ENCODE assay signal across 27 mouse cellular contexts in the genomic region with DNA sequence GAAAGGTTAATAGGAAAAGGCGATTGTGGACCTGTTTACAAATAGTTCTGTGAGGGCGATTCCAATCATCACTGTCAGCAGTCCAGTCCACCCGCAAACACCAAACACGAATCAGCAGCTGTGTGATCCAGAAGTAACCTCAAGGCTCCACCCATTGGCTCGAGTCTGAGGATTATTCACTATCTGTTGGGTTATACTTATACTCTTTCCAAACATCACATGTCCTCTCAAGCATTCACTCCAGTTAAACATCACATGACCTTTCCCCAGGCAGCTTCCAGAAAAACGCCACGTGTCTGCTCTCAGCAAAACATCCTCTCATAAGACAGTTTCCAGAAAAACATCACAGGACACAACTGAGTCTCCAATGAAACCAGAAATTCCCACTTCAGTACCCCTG. TPM values are rescaled to one million over a fixed set of nuclear protein-coding genes. Genes with fewer than 3 reads are reported as not detected.
A peak's percentile ranks its signal among the peaks of the same experiment; 100 is the strongest.
DNase-seq lines count a peak whose midpoint lies in the region; ATAC-seq and TF ChIP-seq lines count a peak whose summit lies in the region.
"Had no signal": no experiment of that assay in that cellular context is flagged by ENCODE, and none has a peak within 500 bp of the region (broad histone marks: within the 10 kb centered on the region; RNA-seq: fewer than 3 reads in every experiment).

No protein-coding gene starts in this region.

- H3K27ac ChIP-seq in kidney, adult 2 months (ENCODE audit: insufficient read depth, low read depth, low read length) = peak overlapping the region; percentile 98
- 0 out of 2 replicates have a peak overlapping the region, but pooled peaks have one; percentile 20 for H3K27ac ChIP-seq in liver, embryonic 16.5 days (ENCODE audit: low read length)
- no peak overlapping the region for H3K27ac ChIP-seq in hindbrain, embryonic 11.5 days (ENCODE audit: low read depth, low read length)
- H3K27ac ChIP-seq: forebrain, embryonic 13.5 days; heart, embryonic 15.5 days; hindbrain, embryonic 12.5 days; hindbrain, postnatal 0 days; macrophage; midbrain, embryonic 13.5 days; neural tube, embryonic 13.5 days had no signal

- DNase-seq in kidney, adult 2 months = peak; percentile 94
- DNase-seq in kidney, postnatal 4 days = no peak
- DNase-seq in liver = no peak
- peak; percentile 73 to 81 for DNase-seq in kidney, postnatal 36 days
- DNase-seq in hindbrain, embryonic 11.5 days (ENCODE audit: low spot score) = no peak
- DNase-seq in MN1 (ENCODE audit: low spot score) = no peak
- DNase-seq: adrenal gland, adult 8-10 months; B cell, adult 2 months; cerebellum, adult 9-10 months; cerebellum, postnatal 36 days; gastrocnemius, postnatal 10 days; layer of hippocampus, postnatal 36 days; left cerebral cortex, postnatal 4 days; lung, adult 2 months; lung, postnatal 10 days; thymus, adult 2 months; thymus, postnatal 36 days had no signal

- no peak for TF ChIP-seq POLR2A in kidney, adult 2 months (IDR thresholded peaks at IDR 0.05; ENCODE audit: low read depth, low read length)

- no peaks in the 10 kb centered on the region for H3K27me3 ChIP-seq in kidney, adult 2 months (replicated peaks; ENCODE audit: control insufficient read depth, insufficient read depth, low read length)
- H3K27me3 ChIP-seq in liver, embryonic 16.5 days (ENCODE audit: control insufficient read depth, insufficient read depth, low read depth, low read length) = no peaks in the 10 kb centered on the region
- no peaks in the 10 kb centered on the region for H3K27me3 ChIP-seq in hindbrain, embryonic 11.5 days (ENCODE audit: control insufficient read depth, insufficient read depth, low read length)
- H3K27me3 ChIP-seq: forebrain, embryonic 13.5 days; heart, embryonic 15.5 days; hindbrain, embryonic 12.5 days; midbrain, embryonic 13.5 days; neural tube, embryonic 13.5 days had no signal

- TF ChIP-seq CTCF in kidney, adult 2 months (conservative IDR thresholded peaks at IDR 0.05; ENCODE audit: insufficient read depth, insufficient read length, low read depth, low read length) = no peak

- H3K9ac ChIP-seq in liver, embryonic 16.5 days (ENCODE audit: low read depth, low read length) = no peak overlapping the region
- no peak overlapping the region for H3K9ac ChIP-seq in hindbrain, embryonic 11.5 days (ENCODE audit: low read depth, low read length)
- H3K9ac ChIP-seq: forebrain, embryonic 13.5 days; heart, embryonic 15.5 days; hindbrain, embryonic 12.5 days; midbrain, embryonic 13.5 days; neural tube, embryonic 13.5 days had no signal

- peak; percentile 57 for ATAC-seq in liver, embryonic 16.5 days (ENCODE audit: low read depth)
- ATAC-seq in hindbrain, embryonic 11.5 days (ENCODE audit: low FRiP score) = no peak
- ATAC-seq: forebrain, embryonic 13.5 days; hindbrain, postnatal 0 days; intestine, embryonic 16.5 days; midbrain, embryonic 13.5 days had no signal

- WGBS in kidney, adult 2 months = 40% methylated on average over 7 of the region's 7 CpGs
- 54% methylated on average over 7 of the region's 7 CpGs for WGBS in liver, embryonic 16.5 days (ENCODE audit: insufficient replicate concordance)
- WGBS in hindbrain, embryonic 11.5 days = 87% methylated on average over 7 of the region's 7 CpGs

- H3K36me3 ChIP-seq in kidney, adult 2 months (ENCODE audit: control insufficient read depth, insufficient read depth, low read length) = no peaks in the 10 kb centered on the region
- H3K36me3 ChIP-seq in liver, embryonic 16.5 days (ENCODE audit: control insufficient read depth, insufficient read depth) = no peaks in the 10 kb centered on the region
- H3K36me3 ChIP-seq in hindbrain, embryonic 11.5 days (ENCODE audit: control insufficient read depth, insufficient read depth, low read length) = no peaks in the 10 kb centered on the region
- H3K36me3 ChIP-seq: heart, embryonic 15.5 days; hindbrain, embryonic 12.5 days; midbrain, embryonic 13.5 days; neural tube, embryonic 13.5 days had no signal

- H3K4me1 ChIP-seq in kidney, adult 2 months (ENCODE audit: control insufficient read depth, insufficient read depth, low read length) = peaks cover 44% of the 10 kb centered on the region
- H3K4me1 ChIP-seq in liver, embryonic 16.5 days (ENCODE audit: control insufficient read depth, low read depth, low read length) = no peaks in the 10 kb centered on the region
- no peaks in the 10 kb centered on the region for H3K4me1 ChIP-seq in hindbrain, embryonic 11.5 days (replicated peaks; ENCODE audit: control insufficient read depth, insufficient read depth, low read length)
- H3K4me1 ChIP-seq: forebrain, embryonic 13.5 days; heart, embryonic 15.5 days; hindbrain, embryonic 12.5 days; midbrain, embryonic 13.5 days; neural tube, embryonic 13.5 days had no signal

- no peak overlapping the region for H3K4me2 ChIP-seq in liver, embryonic 16.5 days (ENCODE audit: low read depth, low read length)
- H3K4me2 ChIP-seq in hindbrain, embryonic 11.5 days (replicated peaks; ENCODE audit: low read depth, low read length) = no peak overlapping the region
- H3K4me2 ChIP-seq: forebrain, embryonic 13.5 days; heart, embryonic 15.5 days; hindbrain, embryonic 12.5 days; midbrain, embryonic 13.5 days; neural tube, embryonic 13.5 days had no signal

- no peak overlapping the region for H3K4me3 ChIP-seq in kidney, adult 2 months (ENCODE audit: insufficient read depth, low read depth, low read length)
- H3K4me3 ChIP-seq in liver, embryonic 16.5 days (ENCODE audit: low read depth, low read length) = no peak overlapping the region
- no peak overlapping the region for H3K4me3 ChIP-seq in hindbrain, embryonic 11.5 days (ENCODE audit: low read depth, low read length)
- H3K4me3 ChIP-seq: forebrain, embryonic 13.5 days; heart, embryonic 15.5 days; hindbrain, embryonic 12.5 days; midbrain, embryonic 13.5 days; neural tube, embryonic 13.5 days had no signal

- H3K9me3 ChIP-seq in liver, embryonic 16.5 days (replicated peaks; ENCODE audit: control insufficient read depth, low read length) = no peaks in the 10 kb centered on the region
- no peaks in the 10 kb centered on the region for H3K9me3 ChIP-seq in hindbrain, embryonic 11.5 days (ENCODE audit: control insufficient read depth, low read length)
- H3K9me3 ChIP-seq: forebrain, embryonic 13.5 days; heart, embryonic 15.5 days; hindbrain, embryonic 12.5 days; midbrain, embryonic 13.5 days; neural tube, embryonic 13.5 days had no signal

RNA-seq across cellular contexts. Expression of a gene that starts 8.5 kb away (rescaled TPM):
- 173 and 180 TPM in 2 replicates for polyA plus RNA-seq in kidney, adult 2 months (2012; rRNA removed)
- polyA plus RNA-seq in liver, embryonic 16.5 days (2015; fragmentation: Nextera tagmentation; extraction: Ambion mirVana) = 109 and 122 TPM in 2 replicates
- not detected in 2 replicates for polyA plus RNA-seq in hindbrain, embryonic 11.5 days (2014; fragmentation: Nextera tagmentation; extraction: Ambion mirVana)
- polyA plus RNA-seq: embryonic facial prominence, embryonic 11.5 days; forebrain, embryonic 13.5 days; hindbrain, embryonic 12.5 days; macrophage; midbrain, embryonic 13.5 days had no signal

RNA-seq across cellular contexts. Expression of a gene that starts 19.9 kb away (rescaled TPM):
- polyA plus RNA-seq in kidney, adult 2 months (2012; rRNA removed) = 0.41 and 0.43 TPM in 2 replicates
- polyA plus RNA-seq in liver, embryonic 16.5 days (2015; fragmentation: Nextera tagmentation; extraction: Ambion mirVana) = 1,254 and 1,294 TPM in 2 replicates
- polyA plus RNA-seq in hindbrain, embryonic 11.5 days (2014; fragmentation: Nextera tagmentation; extraction: Ambion mirVana) = 0.10 TPM in 1 of 2 replicates, not detected in the other
- polyA plus RNA-seq: embryonic facial prominence, embryonic 11.5 days; forebrain, embryonic 13.5 days; hindbrain, embryonic 12.5 days; macrophage had no signal

Comparison
In these comparisons a context has a peak if more than half of its experiments do, and no peak if none do; other contexts are left out.
1. DNase-seq: peak in kidney, adult 2 months (single experiment) and kidney, postnatal 36 days (2 of 2); none in kidney, postnatal 4 days (0 of 2), liver (single experiment), hindbrain, embryonic 11.5 days (single experiment) and MN1 (single experiment).
2. RNA of a gene that starts 8.5 kb away (polyA plus RNA-seq): 173 to 180 TPM in kidney, adult 2 months and 109 to 122 TPM in liver, embryonic 16.5 days; not detected in hindbrain, embryonic 11.5 days; every median in the first group is over 100 times any median in the second.
3. RNA of a gene that starts 19.9 kb away (polyA plus RNA-seq): 1,254 to 1,294 TPM in liver, embryonic 16.5 days; 0.41 to 0.43 TPM in kidney, adult 2 months and 0.10 TPM in hindbrain, embryonic 11.5 days; every median in the first group is over 100 times any median in the second.